Mouse (Mus musculus) midbrain, embryonic 16.5 days (tissue): ENCODE data around the gene Piwil4. TPM values are rescaled to one million over a fixed set of nuclear protein-coding genes. Genes with fewer than 3 reads are reported as not detected.

Experiments
- polyA plus RNA-seq: library from polyadenylated mRNA; unstranded; fragments of >200 nt; fragmentation: Nextera tagmentation; extraction: Ambion mirVana; gene quantifications from 2 replicates; pipeline ENCODE4 v1.2.1, GENCODE M21; 2015

Gene Piwil4
- polyA plus RNA-seq, 1 experiment from 2014 or later = 0.34 TPM

Other genes with a start within 250 kb of the Piwil4 start
- 0.63 and 1.3 TPM in 2 replicates for gene Kdm4d, start 240.3 kb downstream of the Piwil4 start, polyA plus RNA-seq
- 145 TPM in 2 replicates for gene Cwc15, start 240.1 kb downstream of the Piwil4 start, polyA plus RNA-seq
- 8.3 and 9.1 TPM in 2 replicates for gene Amotl1, start 95.7 kb downstream of the Piwil4 start, polyA plus RNA-seq
- 1.7 and 2.0 TPM in 2 replicates for gene Fut4, start 11.7 kb upstream of the Piwil4 start, polyA plus RNA-seq
- gene 1700012B09Rik, start 30.3 kb upstream of the Piwil4 start, polyA plus RNA-seq = 3.6 and 4.5 TPM in 2 replicates
- gene Mre11a, start 43.9 kb upstream of the Piwil4 start, polyA plus RNA-seq = 10.5 and 13.1 TPM in 2 replicates
- gene Ankrd49, start 44.1 kb upstream of the Piwil4 start, polyA plus RNA-seq = 27.9 and 30.9 TPM in 2 replicates
- 4.1 and 4.2 TPM in 2 replicates for gene Gpr83, start 119.5 kb upstream of the Piwil4 start, polyA plus RNA-seq
- not detected in 2 replicates for gene Izumo1r, start 163.2 kb upstream of the Piwil4 start, polyA plus RNA-seq